Mouse (Mus musculus) midbrain, embryonic 16.5 days (tissue): Measurements from ENCODE around the gene Rps3a1. TPM values are rescaled to one million over a fixed set of nuclear protein-coding genes. Genes with fewer than 3 reads are reported as not detected.

Source experiments
- ATAC-seq: fragments of 200-750 bp; cut with Nextera tagmentation; 2 replicates; pipeline ENCODE4 v1.8.0; 2017; ENCODE audit warnings: moderate TSS enrichment
- H3K27ac ChIP-seq: fragments of 300-500 bp; sonication (generic); 2 replicates; pipeline ENCODE4 v1.5.1; 2014; ENCODE audit warnings: mild to moderate bottlenecking, low read length, mixed read lengths
- H3K27me3 ChIP-seq: fragments of 300-500 bp; sonication (generic); 2 replicates; pipeline ENCODE4 v1.6.1; 2014; ENCODE audit warnings: low read depth, low read length, mixed read lengths; ENCODE audit not compliant: control insufficient read depth, insufficient read depth
- H3K36me3 ChIP-seq: fragments of 300-500 bp; sonication (generic); 2 replicates; pipeline ENCODE4 v1.6.1; 2014; ENCODE audit warnings: mild to moderate bottlenecking, low read length, moderate library complexity, mixed read lengths; ENCODE audit not compliant: control insufficient read depth, insufficient read depth
- H3K4me1 ChIP-seq: fragments of 300-500 bp; sonication (generic); 2 replicates; pipeline ENCODE4 v1.6.1; 2014; ENCODE audit warnings: mild to moderate bottlenecking, low read length, mixed read lengths; ENCODE audit not compliant: control insufficient read depth, insufficient read depth
- H3K4me2 ChIP-seq: fragments of 300-500 bp; sonication (generic); 2 replicates; pipeline ENCODE4 v1.6.1; 2014; ENCODE audit warnings: mild to moderate bottlenecking, low read length, mixed read lengths
- H3K4me3 ChIP-seq: fragments of 300-500 bp; sonication (generic); 2 replicates; pipeline ENCODE4 v1.5.1; 2014; ENCODE audit warnings: low read depth, mild to moderate bottlenecking, low read length, moderate library complexity, mixed read lengths
- H3K9ac ChIP-seq: fragments of 300-500 bp; sonication (generic); 2 replicates; pipeline ENCODE4 v1.6.1; 2014; ENCODE audit warnings: low read depth, low read length, mixed read lengths
- H3K9me3 ChIP-seq: fragments of 300-500 bp; sonication (generic); replicated peaks from 2 replicates; pipeline ENCODE4 v1.6.1; 2014; ENCODE audit warnings: mild to moderate bottlenecking, low read length, mixed read lengths; ENCODE audit not compliant: control insufficient read depth, poor library complexity, severe bottlenecking
- WGBS: fragments of 180-500 bp; shearing (Covaris S2); extraction: QIAGEN DNeasy Blood & Tissue Kit; methylation state at CpG from one replicate; pipeline ENCODE4 v1.1.7; 2014; 5-methylcytosine and 5-hydroxymethylcytosine counted together
- polyA plus RNA-seq: library from polyadenylated mRNA; unstranded; fragments of >200 nt; fragmentation: Nextera tagmentation; extraction: Ambion mirVana; gene quantifications from 2 replicates; pipeline ENCODE4 v1.2.1, GENCODE M21; 2015

Rps3a1 gene
- polyA plus RNA-seq: 494 and 519 TPM in 2 replicates

GRCm38 (mm10) chr3:86142263-86142933, at the start of gene Rps3a1:
Gene Rps3a1 (minus strand): TSS chr3:86142702.
- peak within 1 kb of the TSS; percentile 87 for H3K4me3 ChIP-seq
- peak within 1 kb of the TSS; percentile 90 for H3K9ac ChIP-seq
- peak within 1 kb of the TSS; percentile 74 for H3K4me2 ChIP-seq
- WGBS: under 1% methylated on average over 59 of the region's 77 CpGs
- peaks cover 12% of the 10 kb centered on the region for H3K4me1 ChIP-seq
- H3K27ac ChIP-seq: peak within 1 kb of the TSS; percentile 81
- peaks cover 15% of the 10 kb centered on the region for H3K36me3 ChIP-seq
- H3K27me3 ChIP-seq: no peaks in the 10 kb centered on the region
- peak; percentile 97 for ATAC-seq
- no peaks in the 10 kb centered on the region for H3K9me3 ChIP-seq

GRCm38 (mm10) chr3:86187736-86188389, 45.4 kb upstream of the Rps3a1 start:
- Histone ChIP-seq H3K27ac (no peak overlapping the region), H3K9ac (no peak overlapping the region), H3K4me2 (no peak overlapping the region), H3K36me3 (no peaks in the 10 kb centered on the region), H3K9me3 (no peaks in the 10 kb centered on the region), H3K4me3 (no peak overlapping the region), H3K27me3 (no peaks in the 10 kb centered on the region), H3K4me1 (no peaks in the 10 kb centered on the region)
- 67% methylated on average over 5 of the region's 5 CpGs for WGBS
- no peak for ATAC-seq

DNA sequence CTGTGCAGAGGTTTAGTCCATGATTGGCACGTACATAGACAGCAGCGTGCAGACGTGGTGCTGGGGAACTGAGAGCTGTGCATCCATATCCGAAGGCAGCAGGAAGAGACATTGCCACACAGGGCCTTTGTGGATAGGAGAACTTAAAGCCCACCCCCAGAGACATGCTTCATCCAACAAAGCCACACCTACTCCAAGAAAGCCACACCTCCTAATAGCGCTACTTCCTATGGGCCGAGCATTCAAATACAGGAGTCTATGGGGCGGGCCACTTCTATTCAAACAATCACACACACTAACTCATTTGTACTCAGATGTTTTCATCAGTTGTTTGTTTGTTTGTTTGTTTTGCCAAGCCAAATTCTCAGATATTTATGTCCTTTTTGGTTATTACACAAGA, 42.0 kb upstream of the Rps3a1 start:
- Histone ChIP-seq H3K9ac (no peak overlapping the region), H3K4me2 (no peak overlapping the region), H3K4me3 (no peak overlapping the region), H3K27me3 (no peaks in the 10 kb centered on the region), H3K27ac (no peak overlapping the region), H3K36me3 (no peaks in the 10 kb centered on the region), H3K9me3 (no peaks in the 10 kb centered on the region), H3K4me1 (no peaks in the 10 kb centered on the region)
- no peak for ATAC-seq
- WGBS: 91% methylated on average over 7 of the region's 7 CpGs

GRCm38 (mm10) chr3:86181107-86181506, 38.6 kb upstream of the Rps3a1 start:
- Histone ChIP-seq H3K4me2 (no peak overlapping the region), H3K4me3 (no peak overlapping the region), H3K4me1 (no peaks in the 10 kb centered on the region), H3K27ac (no peak overlapping the region), H3K27me3 (no peaks in the 10 kb centered on the region), H3K9ac (no peak overlapping the region), H3K36me3 (no peaks in the 10 kb centered on the region), H3K9me3 (no peaks in the 10 kb centered on the region)
- 74% methylated on average over 5 of the region's 5 CpGs for WGBS
- no peak for ATAC-seq

- Histone ChIP-seq H3K4me1 (no peaks in the 10 kb centered on the region), H3K9ac (no peak overlapping the region), H3K4me3 (no peak overlapping the region), H3K9me3 (no peaks in the 10 kb centered on the region), H3K27me3 (no peaks in the 10 kb centered on the region), H3K36me3 (no peaks in the 10 kb centered on the region), H3K4me2 (no peak overlapping the region), H3K27ac (no peak overlapping the region)
- 93% methylated on average over 7 of the region's 7 CpGs for WGBS
- no peak for ATAC-seq
Observed at GRCm38 (mm10) chr3:86179714-86180113, 37.2 kb upstream of the Rps3a1 start.

- no peak for ATAC-seq
- H3K9me3 ChIP-seq: no peaks in the 10 kb centered on the region
- no peak overlapping the region for H3K27ac ChIP-seq
- no peaks in the 10 kb centered on the region for H3K4me1 ChIP-seq
- no peaks in the 10 kb centered on the region for H3K36me3 ChIP-seq
- WGBS: 77% methylated on average over 8 of the region's 8 CpGs
- no peak overlapping the region for H3K4me2 ChIP-seq
- H3K9ac ChIP-seq: no peak overlapping the region
- no peak overlapping the region for H3K4me3 ChIP-seq
- no peaks in the 10 kb centered on the region for H3K27me3 ChIP-seq
Observed at GRCm38 (mm10) chr3:86168841-86169425, 26.4 kb upstream of the Rps3a1 start.

- Histone ChIP-seq H3K4me1 (no peaks in the 10 kb centered on the region), H3K9ac (no peak overlapping the region), H3K9me3 (no peaks in the 10 kb centered on the region), H3K4me2 (no peak overlapping the region), H3K27ac (no peak overlapping the region), H3K36me3 (no peaks in the 10 kb centered on the region), H3K4me3 (no peak overlapping the region), H3K27me3 (no peaks in the 10 kb centered on the region)
- ATAC-seq: no peak
- WGBS: 69% methylated on average over 9 of the region's 9 CpGs
Observed at GRCm38 (mm10) chr3:86149521-86149920, 7.0 kb upstream of the Rps3a1 start.

- no peak for ATAC-seq
- Histone ChIP-seq H3K27ac (no peak overlapping the region), H3K36me3 (no peaks in the 10 kb centered on the region), H3K9ac (no peak overlapping the region), H3K9me3 (no peaks in the 10 kb centered on the region), H3K4me2 (no peak overlapping the region), H3K4me1 (no peaks in the 10 kb centered on the region), H3K4me3 (no peak overlapping the region), H3K27me3 (no peaks in the 10 kb centered on the region)
- 61% methylated on average over 6 of the region's 6 CpGs for WGBS
Observed at GRCm38 (mm10) chr3:86149063-86149462, 6.6 kb upstream of the Rps3a1 start.

DNA sequence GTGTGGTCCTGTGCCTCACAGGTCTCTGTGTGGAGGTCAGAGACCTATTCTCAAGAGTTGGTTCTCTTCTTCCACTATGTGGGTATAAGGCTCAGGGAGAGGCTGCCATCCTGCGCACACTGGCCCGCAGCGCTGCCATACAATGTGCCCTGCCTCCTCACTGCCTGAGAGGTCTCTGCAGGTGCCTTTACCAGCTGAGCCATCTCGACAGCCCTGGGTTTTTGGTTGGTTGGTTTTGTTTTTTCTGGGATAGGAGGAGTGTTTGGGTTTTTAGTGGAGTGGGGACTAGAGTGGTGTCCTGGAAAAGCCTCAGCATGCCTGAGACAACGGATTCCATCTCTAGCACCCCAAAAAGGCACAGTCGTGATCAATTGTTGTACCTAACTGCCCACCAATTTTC, 841 bp upstream of the Rps3a1 start:
- 0 out of 2 replicates have a peak overlapping the region, but pooled peaks have one; percentile 29 for H3K4me2 ChIP-seq
- H3K27me3 ChIP-seq: no peaks in the 10 kb centered on the region
- H3K9ac ChIP-seq: no peak overlapping the region
- 86% methylated on average over 6 of the region's 6 CpGs for WGBS
- ATAC-seq: peak; percentile 0; the same call in 1 of the 2 replicates
- no peak overlapping the region for H3K4me3 ChIP-seq
- peaks cover 8% of the 10 kb centered on the region for H3K36me3 ChIP-seq
- no peak overlapping the region for H3K27ac ChIP-seq
- H3K9me3 ChIP-seq: no peaks in the 10 kb centered on the region
- peaks cover 12% of the 10 kb centered on the region for H3K4me1 ChIP-seq
